Mouse (Mus musculus) ovary, postnatal 10 days (tissue): ENCODE measurements at regions not wholly inside any gene's neighbourhood (a gene's known extent, or its start where the extent isn't known, plus 50 kb on each side); places are given as distances from the start of the nearest gene placed in this dataset.

ENCODE experiments used
- DNase-seq: peaks from one replicate; pipeline ENCODE4 v3.0.0; 2022; ENCODE audit warnings: low spot score

DNA sequence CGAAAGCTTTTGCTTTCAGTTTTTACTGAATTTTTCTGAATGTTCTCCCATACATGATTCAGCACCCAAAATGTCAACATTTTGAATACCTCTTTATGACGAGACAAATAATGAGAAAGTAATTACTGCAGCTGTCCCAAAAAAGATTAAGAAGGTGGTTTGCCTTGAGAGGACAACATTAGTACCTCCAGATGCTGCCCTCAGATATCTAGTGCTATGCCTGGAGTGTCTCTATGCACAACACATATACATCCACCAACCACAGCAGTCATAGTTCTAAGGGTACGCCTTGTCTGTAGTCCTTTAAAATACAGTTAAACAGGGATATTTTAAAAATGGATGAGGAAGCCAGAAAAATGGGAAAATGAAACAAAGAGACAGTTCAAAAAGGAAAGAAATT lies 81.1 kb upstream of the Gpc5 start:
- no peak for DNase-seq

DNA sequence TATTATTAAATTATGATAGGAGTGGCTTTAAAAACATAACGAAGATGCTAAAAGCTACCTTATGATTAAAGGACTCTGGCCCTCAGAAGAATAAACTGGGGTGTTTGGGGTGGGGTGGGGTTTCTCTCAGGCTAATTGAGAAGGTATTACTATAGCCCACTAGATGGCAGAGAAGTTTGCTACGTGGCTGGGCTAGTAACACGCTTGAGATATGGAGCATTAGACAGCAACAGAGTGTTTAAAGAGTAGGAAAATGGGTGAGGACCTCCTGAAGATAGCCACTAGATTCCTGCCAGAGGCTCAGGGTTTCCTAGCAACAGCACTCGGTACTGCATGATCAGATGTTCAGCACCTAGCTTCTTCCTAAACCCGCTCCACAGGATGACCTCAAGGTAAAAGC lies 76.7 kb upstream of the Gpc5 start:
- no peak for DNase-seq

DNA sequence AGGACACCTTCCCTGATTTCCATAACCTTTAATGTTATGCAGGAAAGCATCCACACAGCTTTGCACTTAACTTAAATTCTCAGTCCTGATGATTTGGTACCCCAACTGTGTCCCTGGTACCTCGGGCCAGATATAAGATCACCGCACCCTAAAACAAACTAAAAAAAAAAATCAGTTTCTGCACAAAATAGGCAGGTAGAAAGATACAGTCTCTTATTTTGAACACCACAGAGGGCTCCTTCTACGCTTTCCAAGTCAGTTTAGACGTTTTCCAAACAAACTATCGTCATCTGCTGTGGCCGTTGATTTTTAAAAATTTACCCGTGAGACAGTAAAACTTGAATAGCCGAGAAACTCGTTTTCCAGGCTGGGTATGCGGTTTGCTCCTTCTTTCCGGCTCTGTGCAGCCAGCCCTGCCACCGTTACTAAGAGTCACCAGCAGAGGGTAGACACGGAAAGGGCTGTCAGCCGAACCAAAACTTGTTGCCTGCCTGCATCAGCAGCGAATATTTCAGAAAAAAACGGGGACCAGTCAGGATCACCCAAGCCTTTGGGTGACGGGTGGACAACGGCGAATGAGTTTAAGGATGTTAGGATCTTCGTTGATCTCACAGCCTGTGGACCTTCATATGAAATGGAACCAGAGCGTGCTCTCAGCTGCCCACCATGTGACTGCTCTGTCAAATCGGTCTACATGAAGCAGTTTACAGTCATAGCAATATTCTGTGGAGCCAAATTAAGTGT lies 74.4 kb upstream of the Gpc5 start:
- peak; percentile 7 for DNase-seq

DNA sequence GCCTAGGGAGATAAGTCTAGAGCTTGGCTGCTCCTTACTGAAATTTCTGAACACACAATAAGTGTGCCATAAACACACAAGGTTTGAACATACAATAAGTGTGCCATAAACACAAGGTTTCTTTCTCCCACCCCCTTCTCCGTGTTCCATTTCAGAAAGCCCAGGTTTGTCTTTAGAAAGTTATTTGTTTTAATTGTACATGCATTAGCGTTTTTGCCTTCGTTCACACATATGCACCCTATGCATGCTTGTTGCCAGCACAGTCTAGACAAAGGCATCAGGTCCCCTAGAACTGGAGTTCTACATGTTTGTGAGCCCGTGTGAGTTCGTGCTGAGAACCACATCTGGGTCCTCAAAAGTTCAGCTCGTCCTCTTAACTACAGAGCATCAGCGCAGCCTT lies 64.0 kb upstream of the Gpc5 start:
- no peak for DNase-seq

DNA sequence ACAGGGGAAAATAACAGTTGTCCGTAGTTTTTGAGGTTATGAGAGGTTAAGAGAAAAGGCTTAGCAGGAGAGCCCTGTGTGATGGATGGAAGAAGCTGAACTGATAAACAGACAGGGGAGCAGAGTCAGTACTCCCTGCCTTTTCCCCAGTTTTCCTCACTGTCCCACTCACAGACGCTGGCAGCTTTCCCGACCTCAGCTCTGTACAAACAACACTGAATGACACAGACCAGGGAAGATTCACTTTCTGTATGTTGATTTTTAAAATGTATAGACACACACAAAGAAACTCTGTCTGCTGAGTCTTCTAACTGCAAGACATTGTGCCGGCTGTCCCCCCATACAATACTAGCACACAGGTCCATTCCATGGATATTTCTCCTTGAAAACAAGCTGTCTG lies 60.3 kb upstream of the Gpc5 start:
- DNase-seq = no peak

DNA sequence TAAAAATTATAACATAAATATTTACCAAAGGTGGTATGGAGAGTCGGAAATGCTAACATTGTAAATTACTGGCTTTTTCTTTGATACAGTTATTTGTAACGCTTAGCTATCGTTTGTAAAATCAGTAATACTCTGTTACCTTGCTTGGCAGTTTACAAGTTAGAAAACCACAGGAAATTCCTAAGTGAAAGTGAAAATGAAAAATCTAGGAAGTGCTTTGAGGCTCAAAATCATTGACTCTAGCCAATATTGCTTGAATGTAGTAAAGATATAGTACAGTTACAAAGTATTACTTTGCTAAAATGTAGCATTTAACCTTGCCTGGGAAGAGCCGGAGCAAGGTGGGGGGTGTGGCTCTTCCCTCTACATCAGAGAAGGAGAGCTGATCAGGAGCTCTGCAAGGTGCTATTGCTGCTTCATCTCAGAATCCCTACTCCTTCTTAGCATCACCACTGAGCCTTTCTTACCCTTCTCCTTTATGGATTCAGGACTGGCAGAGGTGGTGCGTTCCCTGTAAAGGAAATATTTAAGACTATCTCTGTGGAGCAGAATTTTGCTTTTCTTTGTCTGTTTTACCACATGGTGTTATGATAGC lies 58.5 kb upstream of the Gpc5 start:
- DNase-seq = no peak

DNA sequence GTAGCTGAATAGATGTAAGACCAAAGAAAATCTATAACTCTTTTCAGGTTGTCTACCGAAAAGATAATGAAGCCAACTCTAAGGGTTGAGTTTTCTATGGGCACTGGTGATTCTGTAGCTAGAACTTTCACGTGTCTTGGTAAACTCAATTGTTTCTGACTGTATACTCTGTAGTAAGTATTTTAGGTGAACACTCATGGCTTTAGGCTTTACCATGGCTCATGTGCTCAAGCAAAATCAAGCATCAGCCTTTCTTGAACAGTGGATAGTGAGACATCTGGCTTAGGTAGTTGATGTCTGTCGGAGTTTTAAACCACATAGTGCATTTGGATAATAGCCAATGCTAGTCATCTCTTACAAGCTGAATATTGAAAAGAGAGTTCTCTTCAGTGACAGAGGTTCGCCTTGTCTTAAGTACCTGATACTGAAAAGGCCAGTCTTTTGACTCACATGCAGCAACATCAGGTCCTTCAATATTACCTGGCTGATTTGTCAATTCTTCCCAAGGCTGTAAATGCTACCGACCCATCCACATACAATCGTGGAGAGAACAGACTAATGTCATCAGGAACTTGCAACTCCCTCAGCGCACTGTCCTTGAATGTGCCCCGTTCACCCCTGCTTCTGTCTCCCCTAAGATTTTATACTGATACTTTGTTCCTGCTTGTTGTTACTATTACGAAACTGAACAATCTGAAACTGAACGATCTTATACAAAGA lies 57.1 kb upstream of the Gpc5 start:
- DNase-seq = no peak

DNA sequence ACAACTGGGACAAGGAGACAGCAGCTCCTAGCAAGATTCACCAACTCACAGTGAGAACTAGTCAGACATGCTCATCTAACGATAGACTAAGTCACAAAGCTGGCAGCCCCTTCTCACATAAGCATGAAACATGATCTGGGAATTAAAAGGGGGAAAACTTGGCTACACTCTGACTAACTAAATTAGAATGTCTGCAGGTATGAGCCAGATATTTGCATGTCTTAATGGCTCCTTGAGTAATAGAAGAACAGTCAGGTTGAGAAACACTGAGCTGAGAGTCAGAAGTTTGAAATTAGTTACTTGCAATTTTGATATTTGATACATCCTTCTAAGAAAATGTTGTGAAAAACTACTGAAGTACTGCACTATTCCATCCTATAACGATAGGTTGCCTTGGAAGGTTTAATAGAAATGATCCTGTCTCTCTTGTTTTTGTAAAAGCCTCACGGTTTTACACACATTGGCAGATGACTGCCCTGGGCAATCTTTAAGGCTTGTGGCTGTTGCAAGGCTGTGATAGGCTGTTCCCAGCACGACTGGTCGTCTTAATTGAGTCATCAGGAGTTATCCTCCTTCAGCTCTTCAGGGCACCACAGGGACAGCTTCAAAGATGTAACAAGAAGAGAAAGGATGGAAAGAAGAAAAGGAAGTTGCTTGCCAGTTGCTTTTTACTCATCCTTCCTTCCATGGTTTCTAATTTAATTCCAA lies 54.8 kb upstream of the Gpc5 start:
- DNase-seq = no peak

DNA sequence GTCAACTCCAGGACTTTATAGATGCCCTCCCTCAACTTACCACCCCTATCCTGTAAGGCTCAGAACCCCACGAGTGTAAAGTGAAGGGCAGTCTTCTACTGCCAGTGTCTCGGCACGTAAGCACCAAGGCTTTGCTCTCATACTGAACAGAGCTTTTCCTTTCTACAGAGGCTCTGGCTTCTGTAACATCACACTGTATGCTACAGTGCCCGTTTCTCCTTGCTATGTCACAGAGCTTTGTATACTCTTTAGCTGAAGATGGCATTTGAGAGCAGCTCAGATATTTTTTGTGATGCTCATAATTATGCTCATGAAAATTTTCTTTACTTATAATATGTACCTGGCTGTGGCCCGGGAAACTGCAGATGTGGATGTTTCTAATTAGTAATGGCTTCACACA lies 53.2 kb upstream of the Gpc5 start:
- DNase-seq = no peak

DNA sequence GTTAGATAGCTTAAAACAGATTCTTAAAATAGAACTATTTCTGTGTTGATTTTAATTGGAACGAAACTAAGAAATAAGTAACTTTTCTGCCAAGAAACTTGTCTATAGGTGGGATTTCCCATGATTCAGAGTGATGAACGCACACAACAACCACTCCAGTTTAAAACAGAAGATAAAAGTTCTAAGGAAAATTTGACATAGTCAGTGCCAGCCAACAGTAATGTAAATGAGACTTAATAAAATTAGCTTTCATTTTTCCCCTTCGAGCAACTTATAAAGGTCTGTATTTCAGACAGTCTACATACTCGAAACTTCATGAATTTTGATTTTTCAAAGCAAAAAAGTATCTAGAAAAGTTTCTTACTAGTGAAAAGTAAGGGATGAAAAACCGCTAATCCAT lies 52.5 kb upstream of the Gpc5 start:
- no peak for DNase-seq

DNA sequence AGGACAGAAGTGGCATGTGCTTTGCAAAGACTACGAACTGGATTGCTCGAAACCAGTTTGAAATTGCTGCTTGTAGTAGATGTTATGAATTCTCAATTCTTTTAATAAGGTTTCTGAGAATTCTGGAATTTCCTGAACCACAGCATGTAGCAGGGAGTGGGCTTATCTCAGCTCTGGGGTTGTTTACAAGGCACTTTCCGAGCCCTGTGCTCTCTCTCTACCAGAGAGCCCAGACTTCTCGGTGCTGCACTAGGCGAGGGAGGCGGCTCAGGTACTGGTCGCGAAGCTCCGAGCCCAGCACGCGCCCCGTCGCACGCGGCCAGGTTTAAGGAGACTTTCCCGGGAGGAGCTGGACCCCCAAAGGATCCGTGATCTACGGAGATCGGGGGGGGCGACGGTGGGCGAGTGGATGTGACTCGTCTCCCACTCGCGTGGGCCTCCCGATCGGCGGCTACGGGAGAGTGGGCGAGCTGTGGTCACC lies 51.9 kb upstream of the Gpc5 start:
- DNase-seq = peak; percentile 33

DNA sequence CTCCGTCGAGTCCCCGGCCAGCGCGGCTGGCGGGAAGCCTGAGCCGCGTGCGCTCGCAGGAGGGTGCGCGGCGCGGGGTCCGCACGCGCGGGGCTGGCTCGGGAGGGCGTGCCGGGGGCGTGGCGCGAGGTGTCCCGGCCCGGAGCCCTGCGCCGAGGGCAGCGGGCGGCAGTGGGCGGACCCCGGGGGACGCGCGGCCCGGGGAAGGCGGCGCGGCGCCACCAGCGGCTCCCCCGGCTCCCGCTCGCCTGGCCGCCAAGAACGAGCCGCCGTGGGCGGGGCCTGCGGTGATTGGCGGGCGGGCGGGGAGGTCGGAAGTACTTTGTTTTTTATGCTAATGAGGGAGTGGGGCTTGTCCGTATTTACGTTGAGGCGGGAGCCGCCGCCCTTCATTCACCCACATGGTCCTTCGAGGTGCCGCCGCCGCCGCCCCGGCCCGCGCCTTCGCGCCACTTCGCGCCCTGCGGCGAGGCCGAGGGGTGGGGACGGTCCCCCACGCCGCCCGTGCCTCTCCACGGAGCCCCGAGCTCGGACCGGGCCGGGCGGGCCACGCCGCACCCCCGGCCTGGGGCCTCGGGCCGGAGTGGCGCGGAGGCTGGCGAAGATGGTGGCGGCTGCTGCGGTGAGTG lies 51.3 kb upstream of the Gpc5 start:
- DNase-seq = peak; percentile 58

DNA sequence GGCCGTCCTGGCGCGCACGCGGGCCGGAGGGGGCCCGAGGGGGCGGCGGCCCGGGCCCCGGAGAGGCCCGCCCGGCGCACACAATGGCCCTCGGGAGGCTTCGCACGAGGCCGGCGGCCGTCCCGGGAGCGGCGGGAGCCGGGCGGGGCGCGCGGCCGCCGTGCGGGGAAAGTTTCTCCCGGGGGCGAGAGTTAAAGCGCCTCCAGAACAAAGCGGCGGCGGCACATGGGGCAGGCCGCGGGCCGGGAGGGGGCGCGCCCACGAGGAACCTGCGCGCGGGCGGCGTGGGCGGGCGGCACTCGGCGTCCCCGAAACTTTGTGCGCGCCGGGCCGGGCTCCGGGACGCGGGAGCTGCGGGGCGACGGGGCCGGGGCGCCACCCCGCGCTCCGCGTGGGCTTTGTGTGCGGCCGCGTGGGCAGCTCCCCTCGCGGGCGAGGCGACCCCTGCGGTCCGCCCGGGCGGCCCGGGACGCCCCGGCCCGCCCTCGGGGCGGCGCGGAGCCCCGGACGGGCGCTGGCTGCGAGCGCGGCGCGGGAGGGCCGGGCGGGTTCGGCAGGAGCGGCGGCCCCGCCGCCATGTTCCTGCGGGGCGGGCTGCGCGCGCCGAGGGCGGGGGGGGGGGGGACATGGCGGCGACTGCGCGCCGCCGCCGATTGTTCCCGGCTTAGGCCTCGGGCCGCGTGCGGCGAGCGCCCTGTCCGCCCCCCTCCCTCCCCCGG lies 50.5 kb upstream of the Gpc5 start:
- peak; percentile 5 for DNase-seq

DNA sequence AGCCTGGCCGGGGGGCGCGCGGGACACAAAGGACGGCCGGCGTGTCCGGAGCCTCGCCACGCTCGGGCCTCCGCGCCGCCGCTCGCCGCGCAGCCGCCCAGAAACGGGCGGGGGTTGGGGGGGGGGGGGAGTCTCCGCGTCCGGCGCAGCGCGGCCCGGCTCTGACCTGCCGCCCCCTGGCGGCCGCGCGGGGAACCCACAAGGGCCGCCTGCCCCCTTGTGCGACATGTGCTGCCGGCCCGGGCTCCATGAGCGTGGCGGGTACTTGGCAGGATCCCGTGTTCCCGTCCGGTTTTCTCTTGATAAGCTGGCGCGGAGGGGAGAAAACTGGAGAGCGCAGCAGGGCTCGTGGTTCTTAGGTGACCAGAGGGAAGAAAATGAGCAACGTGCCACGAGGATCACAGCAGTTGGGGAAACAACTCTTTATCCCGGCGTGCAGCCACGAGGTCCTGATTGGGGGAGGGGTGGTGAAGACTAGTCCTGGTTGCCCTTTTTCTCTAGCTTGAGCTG lies 49.9 kb upstream of the Gpc5 start:
- DNase-seq = peak; percentile 70
